Mouse (Mus musculus) MEL (cell line): ENCODE measurements at regions not wholly inside any gene's neighbourhood (a gene's known extent, or its start where the extent isn't known, plus 50 kb on each side); places are given as distances from the start of the nearest gene placed in this dataset.

Experiments
- CTCF ChIP-seq, 3 experiments: IDR thresholded peaks in 2 of 3; conservative IDR thresholded peaks in 1 of 3; 2 replicates each; pipeline ENCODE4 v1.5.1; 2011 to 2012; ENCODE audit warnings: low read length in 3 of 3, low read depth in 2 of 3, mild to moderate bottlenecking in 2 of 3, improper control_type of control experiment in 1 of 3, inconsistent platforms in 1 of 3, mixed read lengths in 1 of 3, moderate library complexity in 1 of 3; ENCODE audit not compliant: control insufficient read depth in 1 of 3, insufficient read depth in 1 of 3, poor library complexity in 1 of 3, severe bottlenecking in 1 of 3
- E2F4 ChIP-seq: IDR thresholded peaks from 2 replicates; pipeline ENCODE4 v1.6.1; 2011; ENCODE audit warnings: low read depth, low read length, improper control_type of control experiment, borderline replicate concordance
- NRF1 ChIP-seq: IDR thresholded peaks from 2 replicates; pipeline ENCODE4 v1.6.1; 2014; ENCODE audit warnings: low read depth, mild to moderate bottlenecking, inconsistent platforms, low read length, improper control_type of control experiment, moderate library complexity; ENCODE audit not compliant: poor library complexity, insufficient read depth, severe bottlenecking
- POLR2A ChIP-seq, 2 experiments: IDR thresholded peaks; 2 replicates each; pipeline ENCODE4 v1.6.1; 2011 to 2012; ENCODE audit warnings: low read length in 2 of 2, mild to moderate bottlenecking in 2 of 2, control low read depth in 1 of 2, improper control_type of control experiment in 1 of 2, low read depth in 1 of 2, moderate library complexity in 1 of 2; ENCODE audit not compliant: control insufficient read depth in 1 of 2, insufficient read depth in 1 of 2, poor library complexity in 1 of 2
- USF1 ChIP-seq: IDR thresholded peaks from 2 replicates; pipeline ENCODE4 v1.6.1; 2014; ENCODE audit warnings: low read depth, mild to moderate bottlenecking, inconsistent platforms, low read length, improper control_type of control experiment, moderate library complexity
- USF2 ChIP-seq, 2 experiments: IDR thresholded peaks; 2 replicates each; pipeline ENCODE4 v1.6.1; 2011 to 2012; ENCODE audit warnings: improper control_type of control experiment in 2 of 2, low read length in 2 of 2, borderline replicate concordance in 1 of 2, inconsistent platforms in 1 of 2, low read depth in 1 of 2, mild to moderate bottlenecking in 1 of 2; ENCODE audit not compliant: insufficient read depth in 1 of 2

- TF ChIP-seq E2F4 (no peak), USF2 (IDR thresholded peaks at IDR 0.05; ENCODE audit: borderline replicate concordance in 1 of 2, insufficient read depth in 1 of 2, low read depth in 1 of 2, low read length in 2 of 2) (no peak), CTCF (IDR thresholded peaks at IDR 0.05 in 2 of 3, conservative IDR thresholded peaks at IDR 0.05 in 1 of 3; ENCODE audit: control insufficient read depth in 1 of 3, insufficient read depth in 1 of 3, low read depth in 2 of 3, low read length in 3 of 3, poor library complexity in 1 of 3, severe bottlenecking in 1 of 3) (no peak), POLR2A (IDR thresholded peaks at IDR 0.05; ENCODE audit: control insufficient read depth in 1 of 2, insufficient read depth in 1 of 2, low read depth in 1 of 2, low read length in 2 of 2, poor library complexity in 1 of 2) (no peak), USF1 (no peak), NRF1 (no peak)
Observed at GRCm38 (mm10) chr4:148358336-148358735, 70.6 kb upstream of the Disp3 start.
